In genomic region chr7:28961927-28962670, GRCm38 (mm10) we compare ENCODE assay signal across 8 mouse cellular contexts. TPM values are rescaled to one million over a fixed set of nuclear protein-coding genes. Genes with fewer than 3 reads are reported as not detected.
DNase-seq lines count a peak whose midpoint lies in the region; ATAC-seq lines count a peak whose summit lies in the region.

Actn4 (minus strand) TSS chr7:28962340.

- ATAC-seq in hindbrain, embryonic 12.5 days (ENCODE audit: low FRiP score): peak; percentile 92

- H3K4me1 ChIP-seq in hindbrain, embryonic 12.5 days: peaks cover 42% of the 10 kb centered on the region

- peak within 1 kb of the TSS; percentile 96 for H3K4me3 ChIP-seq in hindbrain, embryonic 12.5 days

- no peaks in the 10 kb centered on the region for H3K36me3 ChIP-seq in hindbrain, embryonic 12.5 days

- H3K9ac ChIP-seq in hindbrain, embryonic 12.5 days: peak within 1 kb of the TSS; percentile 98

- under 1% methylated on average over 75 of the region's 76 CpGs for WGBS in hindbrain, embryonic 12.5 days

- peak; percentile 100 for DNase-seq in Muller cell, postnatal 12 days (ENCODE audit: inconsistent ontology term)
- DNase-seq in cerebellum, adult 9-11 months: peak; percentile 99
- DNase-seq in frontal cortex, postnatal 10 days (ENCODE audit: low spot score in 2 of 2): peak; percentile 98
- DNase-seq in layer of hippocampus, postnatal 14 days (ENCODE audit: low spot score in 2 of 2): peak; percentile 97 to 98
- DNase-seq in lung, postnatal 14 days: peak; percentile 99
- DNase-seq in retina, adult 2 months (ENCODE audit: low read depth, low spot score): peak; percentile 95
- peak; percentile 99 for DNase-seq in thymus, postnatal 36 days

- no peaks in the 10 kb centered on the region for H3K9me3 ChIP-seq in hindbrain, embryonic 12.5 days (replicated peaks)

- peak within 1 kb of the TSS; percentile 88 for H3K27ac ChIP-seq in hindbrain, embryonic 12.5 days

- H3K4me2 ChIP-seq in hindbrain, embryonic 12.5 days (replicated peaks): peak within 1 kb of the TSS; percentile 89

- H3K27me3 ChIP-seq in hindbrain, embryonic 12.5 days: no peaks in the 10 kb centered on the region

RNA-seq across cellular contexts. Expression of gene Actn4, which starts in this region (rescaled TPM):
- polyA plus RNA-seq in hindbrain, embryonic 12.5 days (2016; fragmentation: Nextera tagmentation; extraction: Ambion mirVana): 194 and 200 TPM in 2 replicates
- 100 to 1,000 TPM; 123 to 132 TPM for total RNA-seq in layer of hippocampus, postnatal 14 days (2021)

Comparison
In these comparisons a context has a peak if more than half of its experiments do, and no peak if none do; other contexts are left out.
1. Peak in every context shown above with its lines: DNase-seq, ATAC-seq, H3K4me3 ChIP-seq and H3K27ac ChIP-seq.